Mouse (Mus musculus) bone marrow, adult 2 months (tissue): ENCODE measurements around the gene Gm5105.

ENCODE experiments used
- CTCF ChIP-seq: fragments of 200-500 bp; IDR thresholded peaks from 2 replicates; pipeline ENCODE4 v1.5.1; 2011; ENCODE audit warnings: low read length, control low read depth; ENCODE audit not compliant: control insufficient read depth, insufficient read depth
- POLR2A ChIP-seq: fragments of 200-500 bp; IDR thresholded peaks from 2 replicates; pipeline ENCODE4 v1.6.1; 2011; ENCODE audit warnings: low read depth, mild to moderate bottlenecking, control low read depth, low read length, borderline replicate concordance; ENCODE audit not compliant: control insufficient read depth

GRCm38 (mm10) chr3:138022651-138023050 lies 44.5 kb downstream of the Gm5105 start:
- TF ChIP-seq POLR2A (no peak), CTCF (no peak)
